Mouse (Mus musculus): ENCODE results near the gene Zfp82.

- TF ChIP-seq MAX (IDR thresholded peaks at IDR 0.05; ENCODE audit: low read length): no peak
- no peak for TF ChIP-seq POLR2A (IDR thresholded peaks at IDR 0.05; ENCODE audit: control insufficient read depth in 1 of 2, insufficient read depth in 1 of 2, low read depth in 1 of 2, low read length in 2 of 2, poor library complexity in 1 of 2)
- TF ChIP-seq POLR2AphosphoS5 (IDR thresholded peaks at IDR 0.05; ENCODE audit: borderline replicate concordance, low read depth, low read length): no peak
Observed at GRCm38 (mm10) chr7:30010551-30011195, 62.0 kb downstream of the Zfp82 start.
